Mouse (Mus musculus): Measurements from ENCODE around the gene Tmem102. TPM values are rescaled to one million over a fixed set of nuclear protein-coding genes. Genes with fewer than 3 reads are reported as not detected.

The Tmem102 gene
- 1.4 and 1.8 TPM in 2 replicates for polyA plus RNA-seq (2015; fragmentation: Nextera tagmentation; extraction: Ambion mirVana)

DNA sequence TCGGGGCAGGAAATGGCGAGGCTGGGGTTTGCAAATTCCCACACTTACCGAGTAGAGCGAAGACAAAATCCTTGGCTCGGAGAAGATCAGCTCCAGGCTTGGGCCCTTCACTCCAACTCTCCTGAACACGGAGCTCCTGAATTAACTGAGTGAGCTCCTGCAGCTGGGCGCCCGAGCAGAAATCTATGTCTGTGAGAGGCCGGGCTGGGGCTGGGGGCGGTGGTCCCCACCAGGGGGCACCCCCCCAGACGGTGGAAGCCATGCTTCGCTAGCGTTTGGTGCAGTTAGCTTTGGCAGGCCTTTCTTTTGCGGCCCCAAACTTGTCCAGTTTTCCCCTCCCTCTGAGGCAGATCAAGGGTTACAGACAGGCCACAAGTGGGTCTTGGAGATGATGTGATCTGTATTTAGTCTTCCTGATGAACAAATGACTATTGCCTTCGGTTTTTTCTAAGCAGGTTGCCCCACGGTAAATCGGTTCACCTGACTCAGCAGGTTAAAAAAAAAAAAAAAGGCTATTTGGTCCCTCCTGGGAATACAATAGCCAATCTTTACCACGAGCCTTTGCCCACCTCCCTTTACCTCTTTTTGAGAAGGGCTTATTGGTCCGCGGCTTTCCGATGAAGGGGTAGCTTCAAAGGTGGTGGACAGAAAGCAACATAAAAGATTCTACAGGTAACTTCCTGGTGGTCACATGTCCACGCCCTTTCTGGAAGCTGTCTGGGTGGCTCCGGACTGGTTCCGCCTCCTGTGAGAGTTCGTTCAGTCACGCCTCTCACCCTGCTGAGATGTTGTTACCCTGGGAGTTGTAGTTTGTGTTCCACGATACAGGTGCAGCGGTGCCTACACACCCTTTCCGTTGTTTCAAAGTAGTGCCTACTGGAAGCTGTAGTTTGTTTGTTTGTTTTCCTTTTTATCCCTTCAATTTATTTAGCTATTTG is at the start of gene Tmem102:
TSS of gene Tmem102 (minus strand) at position 653 of the 938 bp plus-strand sequence.

DNA sequence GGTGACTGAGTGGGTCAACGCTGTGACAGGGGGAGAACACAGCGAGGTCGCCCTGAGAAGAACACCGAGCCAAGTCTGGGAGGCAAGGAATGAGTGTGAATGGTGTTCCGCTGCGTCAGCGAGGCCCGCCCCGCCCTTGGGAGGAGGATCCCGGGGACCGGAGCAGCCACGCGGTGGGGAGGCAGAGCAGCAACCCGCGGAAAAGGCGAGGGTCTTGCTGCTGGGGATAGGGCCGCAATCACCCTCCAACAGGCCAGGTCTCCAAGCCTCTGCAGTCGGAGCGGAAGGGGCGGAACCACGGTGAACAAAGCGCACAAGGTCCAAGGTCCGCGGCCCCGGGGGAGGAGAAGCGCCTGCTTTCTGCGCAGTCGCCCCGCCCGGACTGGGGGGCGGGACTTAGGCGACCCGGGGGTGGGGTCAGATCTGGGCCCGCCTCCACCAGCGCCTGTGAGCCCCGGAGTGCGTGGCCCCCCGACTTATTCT is 40.8 kb upstream of the Tmem102 start, which contains the start of gene Plscr3:
TSS of gene Plscr3 (plus strand) at position 179 of the 483 bp plus-strand sequence.

DNA sequence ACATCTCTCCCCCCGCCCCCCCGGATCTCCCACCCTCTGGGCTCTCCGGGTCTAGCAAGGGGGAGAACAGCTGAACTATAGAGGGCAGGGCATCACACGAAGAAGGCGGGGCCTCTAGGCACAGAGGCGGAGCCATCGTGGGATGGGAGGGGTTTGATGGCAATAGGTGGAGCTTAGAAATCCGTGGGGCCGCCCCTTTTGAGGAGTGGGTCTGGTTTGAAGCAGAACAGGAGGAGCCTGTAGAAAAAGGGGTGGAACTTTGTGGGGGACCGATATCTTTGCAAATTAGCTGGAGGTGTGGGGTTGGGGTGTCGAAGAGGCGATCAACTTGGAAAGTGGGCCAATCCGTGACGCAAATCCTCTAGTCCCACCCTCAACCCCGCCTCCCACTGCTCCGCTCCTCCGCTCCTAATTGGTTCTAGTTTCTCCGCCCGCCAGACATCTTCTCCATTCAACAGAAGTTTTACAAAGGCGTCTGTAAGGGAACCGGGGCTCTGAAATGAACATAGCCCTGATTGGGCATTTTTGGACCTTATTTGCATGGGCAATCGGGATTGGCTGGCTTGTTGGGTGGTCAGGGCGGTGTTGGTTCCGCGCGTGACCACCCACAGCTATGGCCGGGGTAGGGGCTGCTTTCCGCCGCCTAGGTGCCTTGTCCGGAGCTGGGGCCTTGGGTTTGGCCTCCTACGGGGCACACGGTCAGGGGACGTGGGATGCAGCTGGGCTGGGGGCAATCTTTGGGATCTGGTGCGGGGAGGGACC is 32.7 kb upstream of the Tmem102 start, which contains the start of gene Tmem256:
TSS of gene Tmem256 (plus strand) at position 563 of the 762 bp plus-strand sequence.

DNA sequence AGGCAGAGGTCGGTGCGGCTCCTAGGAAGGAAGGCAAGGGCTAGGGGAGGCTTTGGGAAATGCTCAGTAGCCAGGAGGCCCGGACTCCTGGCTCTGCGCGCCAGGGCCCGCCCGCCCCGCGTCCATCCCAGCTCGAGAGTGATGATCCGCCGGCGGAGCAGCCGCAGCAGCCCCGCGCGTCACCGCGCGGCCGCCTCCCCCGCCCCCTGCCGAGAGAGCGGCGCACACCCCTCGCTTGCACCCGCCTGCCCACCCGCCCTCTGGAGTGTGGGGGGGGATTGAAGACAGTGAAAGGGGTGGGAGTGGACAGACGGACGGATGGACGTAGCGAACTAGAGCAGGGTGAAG is 32.2 kb upstream of the Tmem102 start, which contains the start of gene Nlgn2:
TSS of gene Nlgn2 (minus strand) at position 181 of the 348 bp plus-strand sequence.

DNA sequence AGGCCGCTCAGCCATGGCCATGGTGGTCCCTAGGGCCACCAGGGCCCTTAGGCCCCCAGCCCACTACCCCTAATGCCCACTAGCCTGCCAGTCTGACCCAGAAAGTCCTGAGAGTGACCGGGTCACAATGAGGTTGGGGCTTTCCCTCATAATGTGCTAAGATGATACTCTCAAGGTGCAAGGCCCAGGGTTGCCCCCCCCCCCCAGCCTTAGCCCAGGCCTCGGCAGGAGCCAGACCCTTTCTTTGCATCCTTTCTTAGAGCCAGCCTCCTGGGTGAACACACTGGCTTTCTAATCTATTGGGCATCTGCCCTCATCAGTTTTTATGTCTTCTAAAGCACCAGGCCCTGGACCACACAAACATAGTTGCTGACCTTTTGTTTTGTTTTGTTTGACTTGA is 16.7 kb upstream of the Tmem102 start, which contains the start of gene Spem1:
TSS of gene Spem1 (minus strand) at position 101 of the 400 bp plus-strand sequence.

DNA sequence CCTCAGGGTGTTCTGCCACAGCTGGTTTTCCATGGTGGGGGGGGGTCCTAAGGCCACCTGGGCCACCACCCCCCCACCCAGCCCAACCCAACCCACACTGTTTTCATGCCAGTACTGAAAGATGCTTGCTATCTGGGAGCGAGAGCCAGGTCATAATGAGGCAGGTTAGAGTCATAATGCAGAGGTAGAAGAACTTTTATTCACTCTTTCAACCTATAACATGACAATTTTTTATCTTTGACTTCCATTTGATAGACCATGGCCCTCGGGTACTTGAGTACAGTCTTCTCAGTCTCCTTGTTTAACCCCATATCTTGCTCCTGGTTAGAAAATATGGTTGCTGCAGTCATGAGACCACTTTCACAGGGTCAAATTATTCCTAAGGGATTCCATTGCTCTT is 12.9 kb upstream of the Tmem102 start, which contains the start of gene Spem2:
TSS of gene Spem2 (minus strand) at position 101 of the 400 bp plus-strand sequence.

DNA sequence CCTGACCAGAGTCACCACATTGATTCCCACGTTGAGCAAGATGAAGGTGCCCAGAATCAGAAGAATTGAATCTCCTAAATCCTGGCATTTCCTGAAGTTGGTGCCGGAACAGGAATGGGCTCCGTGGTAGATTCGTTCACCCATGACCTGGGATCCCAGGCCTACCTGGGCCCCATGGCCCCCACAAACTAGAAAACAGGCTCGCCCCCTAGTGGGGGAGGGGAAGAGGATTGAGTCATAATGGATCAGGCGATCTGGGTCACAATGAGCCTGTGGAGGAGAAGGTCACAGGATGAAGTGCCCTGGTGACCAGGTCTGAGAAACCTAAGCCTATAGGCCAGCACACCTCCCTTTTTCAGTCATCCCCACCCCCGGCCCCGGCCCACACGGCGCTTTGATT is 9.7 kb upstream of the Tmem102 start, which contains the start of gene Gm39566:
TSS of gene Gm39566 (minus strand) at position 144 of the 400 bp plus-strand sequence.

DNA sequence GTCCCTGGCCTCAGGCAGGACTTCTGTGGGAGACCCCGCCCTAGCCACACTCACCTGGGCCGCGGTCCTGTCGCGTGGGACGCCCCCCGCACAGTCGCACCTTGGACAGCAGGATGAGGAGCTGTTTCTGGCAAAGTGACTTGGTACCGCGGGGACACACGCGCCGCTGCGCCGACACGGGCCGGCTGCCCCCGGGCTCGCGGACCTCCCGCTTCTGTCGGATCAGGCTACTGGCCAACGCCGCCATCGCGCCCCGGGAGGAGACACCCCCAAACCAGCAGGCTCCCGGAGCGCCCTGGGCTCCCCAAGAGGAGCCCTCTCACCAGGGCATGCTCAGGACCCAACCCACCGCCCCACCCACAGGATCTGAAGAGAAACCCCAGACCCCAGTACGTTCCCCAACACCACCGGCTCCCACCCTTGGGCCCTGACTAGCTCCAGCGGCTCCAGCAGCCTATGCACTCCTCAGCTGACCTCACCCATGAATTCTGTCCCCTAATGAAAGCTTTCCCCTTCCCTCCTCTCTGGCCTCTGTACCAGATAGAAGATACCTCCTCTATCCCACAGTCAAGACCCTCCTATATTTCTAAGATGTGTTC is 3.9 kb downstream of the Tmem102 start, which contains the start of gene Fgf11:
TSS of gene Fgf11 (minus strand) at position 479 of the 599 bp plus-strand sequence.

DNA sequence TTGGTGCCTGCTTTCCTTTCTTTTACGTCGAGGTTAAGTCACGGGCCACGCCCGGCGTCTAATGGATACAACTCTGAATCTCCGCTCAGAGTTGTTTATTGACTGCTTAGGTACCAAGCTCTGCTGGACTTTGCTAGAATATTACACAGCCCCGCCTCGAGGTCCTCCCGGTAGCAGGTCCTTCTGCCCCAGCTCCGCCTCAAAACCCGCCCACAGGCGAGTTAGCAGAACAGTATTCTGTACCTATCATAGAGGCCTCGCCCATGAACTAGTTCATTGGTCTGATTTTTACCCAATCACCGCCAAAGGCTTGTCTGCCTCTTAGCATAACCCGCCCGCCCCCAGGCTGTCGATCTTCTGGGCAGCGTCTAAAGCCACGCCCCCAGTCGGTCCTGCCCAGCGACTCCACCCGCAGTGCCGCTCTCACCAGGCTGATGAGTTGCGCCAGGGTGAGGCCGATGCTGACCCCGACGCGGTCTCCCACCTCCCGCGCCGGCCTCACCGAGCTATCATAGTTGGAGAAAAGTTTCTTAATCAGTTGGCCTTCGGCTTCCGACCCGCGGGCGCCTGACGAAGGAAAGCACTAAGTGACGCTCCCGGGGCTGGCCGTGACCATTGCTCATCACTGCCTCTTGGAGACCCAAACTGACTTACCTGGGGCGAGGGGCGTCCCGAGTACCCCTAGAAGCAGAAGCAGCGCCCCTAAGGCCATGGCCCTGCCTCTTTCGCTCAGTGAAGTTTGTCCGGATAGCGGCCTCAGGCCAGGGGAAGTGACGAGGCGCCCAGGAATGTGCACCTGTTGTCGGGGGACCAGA is 10.0 kb downstream of the Tmem102 start, which contains the start of gene Chrnb1:
TSS of gene Chrnb1 (minus strand) at position 776 of the 815 bp plus-strand sequence.

DNA sequence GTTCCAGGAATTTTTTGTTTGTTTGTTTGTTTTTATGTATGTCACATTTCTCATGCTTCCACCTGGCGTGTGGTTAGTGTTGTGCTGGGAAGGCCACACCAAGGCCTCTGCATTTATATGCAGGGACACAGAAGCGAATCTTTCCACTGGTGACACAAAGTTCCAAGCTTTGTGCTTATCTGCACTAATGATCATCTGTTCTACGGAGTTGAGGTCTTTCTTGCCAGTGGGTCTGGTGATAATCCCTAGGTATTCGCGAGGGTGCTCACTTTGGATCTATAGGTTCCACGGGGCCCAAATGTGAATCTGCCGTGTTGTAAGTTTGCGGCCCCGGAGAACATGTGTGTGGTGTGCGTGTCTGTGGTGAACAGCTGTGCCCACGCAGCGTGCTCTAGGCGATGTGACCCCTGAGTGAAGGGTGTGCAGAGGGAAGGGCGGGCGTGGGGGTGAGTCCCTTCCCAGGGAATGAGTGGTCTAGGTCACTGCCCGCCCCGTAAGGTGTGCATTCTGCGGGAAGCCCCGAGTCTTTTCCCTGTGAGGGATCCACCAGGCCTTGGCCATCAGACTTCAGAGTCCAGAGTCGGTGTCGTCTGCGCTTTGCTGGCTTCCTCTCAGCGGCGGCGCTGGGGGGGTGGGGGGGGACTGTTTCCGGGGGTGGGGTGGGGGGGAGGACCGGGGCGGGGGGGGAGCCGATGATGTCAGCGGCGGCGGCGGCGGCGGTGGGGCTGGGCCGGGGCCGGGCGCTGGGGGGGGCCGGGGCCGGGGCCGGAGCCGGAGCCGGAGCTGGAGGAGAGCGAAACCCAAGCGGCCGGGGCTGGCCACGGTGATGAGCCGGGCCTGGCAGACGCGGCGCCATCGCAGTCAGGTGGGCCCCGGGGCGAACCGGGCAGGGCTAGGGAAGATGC is 40.0 kb downstream of the Tmem102 start, which contains the start of gene Zbtb4:
TSS of gene Zbtb4 (plus strand) at position 692 of the 905 bp plus-strand sequence.

DNA sequence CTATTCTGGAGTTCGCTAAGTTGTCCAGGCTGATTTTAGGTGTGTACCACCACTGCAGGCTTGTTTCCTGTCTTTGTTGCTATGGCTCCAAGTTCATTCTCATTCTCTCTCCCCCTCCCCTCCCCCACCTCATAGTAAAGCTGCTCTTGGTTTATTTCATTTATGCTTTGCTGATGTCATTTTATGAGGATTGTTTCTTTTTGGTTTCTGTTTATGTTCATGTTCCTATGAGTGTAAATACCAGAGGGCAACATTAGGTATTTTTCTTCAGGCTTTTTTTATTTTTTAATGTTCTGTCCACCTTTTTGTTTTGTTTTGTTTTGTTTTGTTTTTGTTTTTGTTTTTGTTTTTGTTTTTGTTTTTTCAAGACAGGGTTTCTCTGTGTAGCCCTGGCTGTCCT is 43.6 kb downstream of the Tmem102 start, which contains the start of gene Slc35g3:
TSS of gene Slc35g3 (minus strand) at position 101 of the 400 bp plus-strand sequence.

DNA sequence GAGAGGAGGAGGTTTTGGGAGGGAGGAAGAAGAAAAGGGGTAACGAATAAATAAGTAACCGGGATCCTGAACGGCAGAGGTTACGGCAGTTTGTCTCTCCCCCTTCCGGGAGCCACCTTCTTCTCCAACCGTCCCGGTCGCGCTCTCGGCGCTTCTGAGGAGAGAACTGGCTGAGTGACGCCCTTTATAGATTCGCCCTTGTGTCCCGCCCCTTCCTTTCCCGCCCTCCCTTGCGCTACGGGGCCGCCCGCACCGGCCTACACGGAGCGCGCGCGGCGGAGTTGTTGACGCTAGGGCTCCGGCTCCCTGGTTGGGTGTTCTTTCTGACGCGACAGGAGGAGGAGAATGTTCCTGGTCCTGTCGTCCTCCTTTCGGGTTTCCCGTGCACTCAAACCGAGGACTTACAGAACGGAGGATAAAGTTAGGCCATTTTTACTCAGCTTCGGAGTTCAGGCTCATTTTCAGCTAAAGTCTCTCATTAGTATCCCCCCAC is 46.9 kb downstream of the Tmem102 start, which contains the start of gene Polr2a:
TSS of gene Polr2a (minus strand) at position 160 of the 493 bp plus-strand sequence.

Other genes starting within 250 kb of the Tmem102 start
- gene Efnb3, start 245.4 kb downstream of the Tmem102 start, polyA plus RNA-seq (2015; fragmentation: Nextera tagmentation; extraction: Ambion mirVana), result 9.0 and 17.2 TPM in 2 replicates
- 10.6 and 11.8 TPM in 2 replicates for gene Wrap53, start 225.4 kb downstream of the Tmem102 start, polyA plus RNA-seq (2015; fragmentation: Nextera tagmentation; extraction: Ambion mirVana)
- gene Trp53, start 225.3 kb downstream of the Tmem102 start, polyA plus RNA-seq (2015; fragmentation: Nextera tagmentation; extraction: Ambion mirVana), result 50.4 and 67.8 TPM in 2 replicates
- gene Atp1b2, start 199.7 kb downstream of the Tmem102 start, polyA plus RNA-seq (2015; fragmentation: Nextera tagmentation; extraction: Ambion mirVana), result 25.4 and 32.3 TPM in 2 replicates
- 0.14 TPM in 1 of 2 replicates, not detected in the other for gene Shbg, start 187.7 kb downstream of the Tmem102 start, polyA plus RNA-seq (2015; fragmentation: Nextera tagmentation; extraction: Ambion mirVana)
- gene Sat2, start 183.6 kb downstream of the Tmem102 start, polyA plus RNA-seq (2015; fragmentation: Nextera tagmentation; extraction: Ambion mirVana), result 41.0 and 44.3 TPM in 2 replicates
- 17.0 and 23.2 TPM in 2 replicates for gene Fxr2, start 172.6 kb downstream of the Tmem102 start, polyA plus RNA-seq (2015; fragmentation: Nextera tagmentation; extraction: Ambion mirVana)
- gene Sox15, start 150.3 kb downstream of the Tmem102 start, polyA plus RNA-seq (2015; fragmentation: Nextera tagmentation; extraction: Ambion mirVana), result not detected in 2 replicates
- gene Mpdu1, start 143.0 kb downstream of the Tmem102 start, polyA plus RNA-seq (2015; fragmentation: Nextera tagmentation; extraction: Ambion mirVana), result 75.5 and 97.1 TPM in 2 replicates
- gene Cd68, start 139.5 kb downstream of the Tmem102 start, polyA plus RNA-seq (2015; fragmentation: Nextera tagmentation; extraction: Ambion mirVana), result 34.5 TPM in 2 replicates
- gene Eif4a1, start 133.2 kb downstream of the Tmem102 start, polyA plus RNA-seq (2015; fragmentation: Nextera tagmentation; extraction: Ambion mirVana), result 393 and 466 TPM in 2 replicates
- gene Senp3, start 123.5 kb downstream of the Tmem102 start, polyA plus RNA-seq (2015; fragmentation: Nextera tagmentation; extraction: Ambion mirVana), result 46.6 and 53.5 TPM in 2 replicates
- gene Tnfsf13, start 119.8 kb downstream of the Tmem102 start, polyA plus RNA-seq (2015; fragmentation: Nextera tagmentation; extraction: Ambion mirVana), result 0.80 TPM in 2 replicates
- gene Tnfsf12, start 109.8 kb downstream of the Tmem102 start, polyA plus RNA-seq (2015; fragmentation: Nextera tagmentation; extraction: Ambion mirVana), result 17.7 and 26.1 TPM in 2 replicates
- gene Tnfsfm13, start 109.5 kb downstream of the Tmem102 start, polyA plus RNA-seq (2015; fragmentation: Nextera tagmentation; extraction: Ambion mirVana), result 9.2 and 12.7 TPM in 2 replicates
- gene Polr2a, start 47.0 kb downstream of the Tmem102 start, polyA plus RNA-seq (2015; fragmentation: Nextera tagmentation; extraction: Ambion mirVana), result 18.7 and 21.8 TPM in 2 replicates
- 0.22 TPM in 1 of 2 replicates, not detected in the other for gene Slc35g3, start 43.7 kb downstream of the Tmem102 start, polyA plus RNA-seq (2015; fragmentation: Nextera tagmentation; extraction: Ambion mirVana)
- gene Zbtb4, start 39.7 kb downstream of the Tmem102 start, polyA plus RNA-seq (2015; fragmentation: Nextera tagmentation; extraction: Ambion mirVana), result 3.7 and 4.4 TPM in 2 replicates
- gene Chrnb1, start 9.7 kb downstream of the Tmem102 start, polyA plus RNA-seq (2015; fragmentation: Nextera tagmentation; extraction: Ambion mirVana), result 1.9 and 2.8 TPM in 2 replicates
- 0.91 and 0.92 TPM in 2 replicates for gene Fgf11, start 3.8 kb downstream of the Tmem102 start, polyA plus RNA-seq (2015; fragmentation: Nextera tagmentation; extraction: Ambion mirVana)
- not detected in 2 replicates for gene Gm39566, start 9.7 kb upstream of the Tmem102 start, polyA plus RNA-seq (2015; fragmentation: Nextera tagmentation; extraction: Ambion mirVana)
- not detected in 2 replicates for gene Spem2, start 12.8 kb upstream of the Tmem102 start, polyA plus RNA-seq (2015; fragmentation: Nextera tagmentation; extraction: Ambion mirVana)
- not detected in 2 replicates for gene Spem1, start 16.6 kb upstream of the Tmem102 start, polyA plus RNA-seq (2015; fragmentation: Nextera tagmentation; extraction: Ambion mirVana)
- gene Nlgn2, start 32.2 kb upstream of the Tmem102 start, polyA plus RNA-seq (2015; fragmentation: Nextera tagmentation; extraction: Ambion mirVana), result 3.1 and 4.3 TPM in 2 replicates
- 479 and 845 TPM in 2 replicates for gene Tmem256, start 32.9 kb upstream of the Tmem102 start, polyA plus RNA-seq (2015; fragmentation: Nextera tagmentation; extraction: Ambion mirVana)
- gene Plscr3, start 40.8 kb upstream of the Tmem102 start, polyA plus RNA-seq (2015; fragmentation: Nextera tagmentation; extraction: Ambion mirVana), result 74.4 and 74.8 TPM in 2 replicates
- gene Tnk1, start 53.1 kb upstream of the Tmem102 start, polyA plus RNA-seq (2015; fragmentation: Nextera tagmentation; extraction: Ambion mirVana), result 0.19 and 0.47 TPM in 2 replicates
- gene Tmem95, start 72.4 kb upstream of the Tmem102 start, polyA plus RNA-seq (2015; fragmentation: Nextera tagmentation; extraction: Ambion mirVana), result not detected in 2 replicates
- gene Kctd11, start 75.8 kb upstream of the Tmem102 start, polyA plus RNA-seq (2015; fragmentation: Nextera tagmentation; extraction: Ambion mirVana), result 4.1 and 5.2 TPM in 2 replicates
- gene Acap1, start 89.9 kb upstream of the Tmem102 start, polyA plus RNA-seq (2015; fragmentation: Nextera tagmentation; extraction: Ambion mirVana), result 0.73 and 0.76 TPM in 2 replicates
- 4.3 TPM in 2 replicates for gene 2810408A11Rik, start 95.4 kb upstream of the Tmem102 start, polyA plus RNA-seq (2015; fragmentation: Nextera tagmentation; extraction: Ambion mirVana)
- gene Neurl4, start 95.4 kb upstream of the Tmem102 start, polyA plus RNA-seq (2015; fragmentation: Nextera tagmentation; extraction: Ambion mirVana), result 3.7 and 4.1 TPM in 2 replicates
- gene Gps2, start 108.3 kb upstream of the Tmem102 start, polyA plus RNA-seq (2015; fragmentation: Nextera tagmentation; extraction: Ambion mirVana), result 48.8 and 63.0 TPM in 2 replicates
- 749 and 924 TPM in 2 replicates for gene Eif5a, start 116.3 kb upstream of the Tmem102 start, polyA plus RNA-seq (2015; fragmentation: Nextera tagmentation; extraction: Ambion mirVana)
- 0.27 and 0.40 TPM in 2 replicates for gene Ybx2, start 130.2 kb upstream of the Tmem102 start, polyA plus RNA-seq (2015; fragmentation: Nextera tagmentation; extraction: Ambion mirVana)
- 5.2 and 7.1 TPM in 2 replicates for gene Slc2a4, start 142.6 kb upstream of the Tmem102 start, polyA plus RNA-seq (2015; fragmentation: Nextera tagmentation; extraction: Ambion mirVana)
- gene Cldn7, start 159.2 kb upstream of the Tmem102 start, polyA plus RNA-seq (2015; fragmentation: Nextera tagmentation; extraction: Ambion mirVana), result 4.0 and 8.7 TPM in 2 replicates
- gene Ctdnep1, start 175.5 kb upstream of the Tmem102 start, polyA plus RNA-seq (2015; fragmentation: Nextera tagmentation; extraction: Ambion mirVana), result 17.2 and 21.6 TPM in 2 replicates
- 104 and 109 TPM in 2 replicates for gene Elp5, start 176.9 kb upstream of the Tmem102 start, polyA plus RNA-seq (2015; fragmentation: Nextera tagmentation; extraction: Ambion mirVana)
- gene Gabarap, start 185.5 kb upstream of the Tmem102 start, polyA plus RNA-seq (2015; fragmentation: Nextera tagmentation; extraction: Ambion mirVana), result 665 and 705 TPM in 2 replicates
- gene Phf23, start 190.2 kb upstream of the Tmem102 start, polyA plus RNA-seq (2015; fragmentation: Nextera tagmentation; extraction: Ambion mirVana), result 39.5 and 47.3 TPM in 2 replicates
- 14.5 and 17.4 TPM in 2 replicates for gene Dvl2, start 195.0 kb upstream of the Tmem102 start, polyA plus RNA-seq (2015; fragmentation: Nextera tagmentation; extraction: Ambion mirVana)
- gene Acadvl, start 209.8 kb upstream of the Tmem102 start, polyA plus RNA-seq (2015; fragmentation: Nextera tagmentation; extraction: Ambion mirVana), result 103 and 150 TPM in 2 replicates
- 5.0 and 5.4 TPM in 2 replicates for gene Dlg4, start 211.3 kb upstream of the Tmem102 start, polyA plus RNA-seq (2015; fragmentation: Nextera tagmentation; extraction: Ambion mirVana)
- gene Asgr1, start 248.5 kb upstream of the Tmem102 start, polyA plus RNA-seq (2015; fragmentation: Nextera tagmentation; extraction: Ambion mirVana), result 10.5 and 12.1 TPM in 2 replicates